8 mouse cellular contexts compared by ENCODE assay signal in the genomic region with DNA sequence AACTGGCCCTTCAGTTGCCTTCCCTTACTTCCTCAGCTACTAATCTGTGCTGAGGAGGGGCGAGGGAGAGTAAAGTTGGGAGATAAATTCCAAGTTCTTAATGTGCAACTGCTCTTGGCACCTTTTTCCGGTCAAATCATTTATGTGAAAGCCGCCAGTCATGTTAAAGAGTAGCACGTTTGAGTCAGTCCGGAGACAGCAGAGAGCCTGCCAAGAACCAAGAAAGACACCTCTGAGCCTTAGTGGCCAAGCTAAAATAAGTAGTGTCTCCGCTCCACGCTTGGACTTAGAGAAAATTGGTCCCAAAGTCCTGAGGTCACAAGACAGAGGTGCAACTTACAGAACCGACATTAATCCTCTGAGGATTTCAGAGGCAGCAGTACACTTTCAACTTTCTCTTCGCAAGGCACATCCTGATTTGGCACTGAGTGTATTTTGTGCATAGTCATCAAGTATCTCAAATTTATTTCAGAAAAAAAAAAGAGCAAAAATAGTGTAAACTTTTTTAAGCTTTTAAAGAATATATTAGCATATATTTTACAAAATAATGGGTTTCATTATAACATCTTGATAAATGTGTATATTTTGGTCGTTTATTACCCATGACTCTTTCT. TPM values are rescaled to one million over a fixed set of nuclear protein-coding genes. Genes with fewer than 3 reads are reported as not detected.
A peak's percentile ranks its signal among the peaks of the same experiment; 100 is the strongest.
DNase-seq lines count a peak whose midpoint lies in the region; ATAC-seq and TF ChIP-seq lines count a peak whose summit lies in the region.

No protein-coding gene starts in this region.

- peaks cover 9% of the 10 kb centered on the region for H3K4me1 ChIP-seq in thymus, adult 2 months (replicated peaks; ENCODE audit: control insufficient read depth, insufficient read depth, low read length)
- peaks cover 9% of the 10 kb centered on the region for H3K4me1 ChIP-seq in forebrain, embryonic 12.5 days
- H3K4me1 ChIP-seq in limb, embryonic 13.5 days: peaks cover 5% of the 10 kb centered on the region; the same call in 1 of the 2 replicates
- H3K4me1 ChIP-seq in olfactory bulb, adult 2 months (ENCODE audit: control insufficient read depth, insufficient read depth, low read length): peaks cover 5% of the 10 kb centered on the region; the same call in 1 of the 2 replicates

- H3K27ac ChIP-seq in thymus, adult 2 months (ENCODE audit: control insufficient read depth, insufficient read depth, low read length): no peak overlapping the region; the same call in 1 of the 2 replicates
- H3K27ac ChIP-seq in forebrain, embryonic 12.5 days: no peak overlapping the region
- H3K27ac ChIP-seq in limb, embryonic 13.5 days: no peak overlapping the region
- H3K27ac ChIP-seq in olfactory bulb, adult 2 months (ENCODE audit: insufficient read depth, low read depth, low read length): no peak overlapping the region

- 8% methylated on average over 10 of the region's 10 CpGs for whole genome bisulfite sequencing in thymus, adult 2 months
- WGBS in forebrain, embryonic 12.5 days: 13% methylated on average over 10 of the region's 10 CpGs
- 14% methylated on average over 10 of the region's 10 CpGs for WGBS in limb, embryonic 13.5 days
- WGBS in olfactory bulb, adult 2 months: 10% methylated on average over 10 of the region's 10 CpGs

- ATAC-seq in forebrain, embryonic 12.5 days (ENCODE audit: low FRiP score): peak; percentile 7; the same call in 1 of the 2 replicates
- ATAC-seq in limb, embryonic 13.5 days (ENCODE audit: low FRiP score, low read depth): no peak

- peak overlapping the region; percentile 12; the same call in 1 of the 2 replicates for H3K9ac ChIP-seq in forebrain, embryonic 12.5 days
- H3K9ac ChIP-seq in limb, embryonic 13.5 days: peak overlapping the region; percentile 59

- no peak for TF ChIP-seq CTCF in thymus, adult 2 months (IDR thresholded peaks at IDR 0.05; ENCODE audit: borderline replicate concordance, control insufficient read depth, extremely low read depth, insufficient read depth, low read length, poor library complexity)
- TF ChIP-seq CTCF in olfactory bulb, adult 2 months (IDR thresholded peaks at IDR 0.05; ENCODE audit: insufficient read depth, low read depth, low read length): no peak

- H3K27me3 ChIP-seq in thymus, adult 2 months (ENCODE audit: control insufficient read depth, insufficient read depth, low read length): no peaks in the 10 kb centered on the region
- H3K27me3 ChIP-seq in forebrain, embryonic 12.5 days: peaks cover 17% of the 10 kb centered on the region
- peaks cover 14% of the 10 kb centered on the region for H3K27me3 ChIP-seq in limb, embryonic 13.5 days

- no peak for DNase-seq in thymus, adult 2 months
- no peak for DNase-seq in thymus, postnatal 14 days
- no peak for DNase-seq in left cerebral cortex, postnatal 10 days (ENCODE audit: extremely low spot score in 1 of 2, low spot score in 2 of 2)
- DNase-seq in urinary bladder, postnatal 10 days (ENCODE audit: low spot score): no peak
- DNase-seq in thymus, postnatal 25 days: no peak

- H3K4me3 ChIP-seq in thymus, adult 2 months (ENCODE audit: control insufficient read depth, insufficient read depth, low read length): peak overlapping the region; percentile 68
- peak overlapping the region; percentile 72 for H3K4me3 ChIP-seq in forebrain, embryonic 12.5 days (replicated peaks)
- peak overlapping the region; percentile 67 for H3K4me3 ChIP-seq in limb, embryonic 13.5 days
- peak overlapping the region; percentile 81 for H3K4me3 ChIP-seq in olfactory bulb, adult 2 months (ENCODE audit: insufficient read depth, low read depth, low read length)

- H3K9me3 ChIP-seq in forebrain, embryonic 12.5 days: no peaks in the 10 kb centered on the region
- no peaks in the 10 kb centered on the region for H3K9me3 ChIP-seq in limb, embryonic 13.5 days

- intact Hi-C loops in left cerebral cortex, postnatal 10 days (cut with DNase I): no loop called here

- peak overlapping the region; percentile 99 for H3K4me2 ChIP-seq in forebrain, embryonic 12.5 days
- peak overlapping the region; percentile 95 for H3K4me2 ChIP-seq in limb, embryonic 13.5 days (replicated peaks)

- H3K36me3 ChIP-seq in thymus, adult 2 months (ENCODE audit: control insufficient read depth, insufficient read depth, low read length): no peaks in the 10 kb centered on the region
- H3K36me3 ChIP-seq in forebrain, embryonic 12.5 days (replicated peaks): no peaks in the 10 kb centered on the region
- H3K36me3 ChIP-seq in limb, embryonic 13.5 days: no peaks in the 10 kb centered on the region

- TF ChIP-seq POLR2A in thymus, adult 2 months (IDR thresholded peaks at IDR 0.05; ENCODE audit: control insufficient read depth, extremely low read depth, insufficient read depth, low read length, poor library complexity): no peak
- TF ChIP-seq POLR2A in olfactory bulb, adult 2 months (IDR thresholded peaks at IDR 0.05; ENCODE audit: insufficient read depth, low read depth, low read length): no peak

RNA-seq across cellular contexts. Expression of a gene that starts 0.8 kb away (rescaled TPM):
- 4.5 and 6.1 TPM in 2 replicates for polyA plus RNA-seq in thymus, adult 2 months (2012; rRNA removed)
- 11.7 and 11.8 TPM in 2 replicates for polyA plus RNA-seq in forebrain, embryonic 12.5 days (2016; fragmentation: Nextera tagmentation; extraction: Ambion mirVana)
- polyA plus RNA-seq in limb, embryonic 13.5 days (2015; fragmentation: Nextera tagmentation; extraction: Ambion mirVana): 7.9 and 8.3 TPM in 2 replicates
- not detected in 2 replicates for polyA plus RNA-seq in olfactory bulb, adult 2 months (2012; ENCODE audit: insufficient read depth, insufficient read length, low replicate concordance, missing spikeins)
- total RNA-seq in left cerebral cortex, postnatal 10 days (2021): 10 to 100 TPM; 44.7 to 45.8 TPM
